21 mouse cellular contexts compared by ENCODE assay signal in genomic region chr16:30271223-30271761, GRCm38 (mm10). TPM values are rescaled to one million over a fixed set of nuclear protein-coding genes. Genes with fewer than 3 reads are reported as not detected.
DNase-seq lines count a peak whose midpoint lies in the region; ATAC-seq and TF ChIP-seq lines count a peak whose summit lies in the region.
"Had no signal": no experiment of that assay in that cellular context is flagged by ENCODE, and none has a peak within 500 bp of the region (broad histone marks: within the 10 kb centered on the region; RNA-seq: fewer than 3 reads in every experiment).

No protein-coding gene starts in this region.

- TF ChIP-seq CTCF in lung, embryonic 14.5 days (IDR thresholded peaks at IDR 0.05; ENCODE audit: low read depth), result no peak

- no peak for ATAC-seq in lung, embryonic 14.5 days (ENCODE audit: insufficient read depth)

- no peaks in the 10 kb centered on the region for H3K36me3 ChIP-seq in lung, embryonic 14.5 days (ENCODE audit: insufficient read depth)
- H3K36me3 ChIP-seq in limb, embryonic 10.5 days, result no peaks in the 10 kb centered on the region
- H3K36me3 ChIP-seq: neural tube, embryonic 15.5 days had no signal

- H3K9ac ChIP-seq in lung, embryonic 14.5 days, result no peak overlapping the region
- H3K9ac ChIP-seq: neural tube, embryonic 15.5 days had no signal

- WGBS in lung, embryonic 14.5 days, result 53% methylated on average over 8 of the region's 8 CpGs
- 53% methylated on average over 8 of the region's 8 CpGs for WGBS in limb, embryonic 10.5 days

- no peaks in the 10 kb centered on the region for H3K9me3 ChIP-seq in lung, embryonic 14.5 days (ENCODE audit: low read depth, low read length)
- no peaks in the 10 kb centered on the region for H3K9me3 ChIP-seq in limb, embryonic 10.5 days (replicated peaks)
- H3K9me3 ChIP-seq: neural tube, embryonic 15.5 days had no signal

- no peak overlapping the region for H3K4me2 ChIP-seq in lung, embryonic 14.5 days
- H3K4me2 ChIP-seq: neural tube, embryonic 15.5 days had no signal

- H3K27ac ChIP-seq in lung, embryonic 14.5 days (ENCODE audit: low read depth), result peak overlapping the region; percentile 15; the same call in 1 of the 2 replicates
- peak overlapping the region; percentile 14; the same call in 1 of the 2 replicates for H3K27ac ChIP-seq in limb, embryonic 10.5 days

- H3K4me1 ChIP-seq in lung, embryonic 14.5 days (ENCODE audit: insufficient read depth), result peaks cover 3% of the 10 kb centered on the region; the same call in 1 of the 2 replicates
- peaks cover 26% of the 10 kb centered on the region for H3K4me1 ChIP-seq in limb, embryonic 10.5 days

- intact Hi-C loops in gastrocnemius, postnatal 36 days (cut with DNase I), result no loop called here

- DNase-seq in embryo, embryonic 11 days, result peak; percentile 45
- no peak for DNase-seq in embryo, embryonic 10 days (ENCODE audit: low spot score)
- no peak for DNase-seq in lung, embryonic 14.5 days
- no peak for DNase-seq in lung, postnatal 4 days
- no peak for DNase-seq in limb, embryonic 10.5 days (ENCODE audit: low spot score)
- DNase-seq in cerebellum, postnatal 36 days, result no peak
- no peak for DNase-seq in left cerebral cortex, adult 8-10 months (ENCODE audit: low spot score in 2 of 2)
- DNase-seq in gastrocnemius, postnatal 36 days, result no peak
- DNase-seq: adrenal gland, adult 8-10 months; cerebellum, adult 9-10 months; heart, adult 18-20 months; kidney, adult 11 months; kidney, postnatal 36 days; lung, postnatal 10 days had no signal

- no peaks in the 10 kb centered on the region for H3K27me3 ChIP-seq in lung, embryonic 14.5 days (ENCODE audit: insufficient read depth, low read length)
- H3K27me3 ChIP-seq in limb, embryonic 10.5 days (ENCODE audit: low read depth, poor library complexity, severe bottlenecking), result 0 out of 2 replicates have a peak, but pooled peaks cover 5% of the 10 kb centered on the region
- H3K27me3 ChIP-seq: neural tube, embryonic 15.5 days had no signal

- no peak overlapping the region for H3K4me3 ChIP-seq in lung, embryonic 14.5 days (ENCODE audit: low read depth, low read length)
- H3K4me3 ChIP-seq in limb, embryonic 10.5 days, result no peak overlapping the region
- H3K4me3 ChIP-seq: erythroblast, embryonic 14.5 days; neural tube, embryonic 15.5 days had no signal

RNA-seq across cellular contexts. Expression of gene Cpn2, which starts 4.0 kb away (rescaled TPM):
- polyA plus RNA-seq in lung, embryonic 14.5 days (2014; fragmentation: Nextera tagmentation; extraction: Ambion mirVana), result not detected in 2 replicates
- not detected in 2 replicates for polyA plus RNA-seq in limb, embryonic 10.5 days (2016; fragmentation: Nextera tagmentation; extraction: Ambion mirVana)
- not detected for total RNA-seq in left cerebral cortex, adult 8-10 months (2022)
- total RNA-seq in gastrocnemius, postnatal 36 days (2021), result not detected
- total RNA-seq: hematopoietic stem cell, adult 5-6 weeks; monocyte, adult 5-6 weeks had no signal
- polyA plus RNA-seq: neural tube, embryonic 15.5 days; spleen, adult 2 months; thymus, postnatal 0 days had no signal

RNA-seq across cellular contexts. Expression of gene Lrrc15, which starts 11.8 kb away (rescaled TPM):
- polyA plus RNA-seq in lung, embryonic 14.5 days (2014; fragmentation: Nextera tagmentation; extraction: Ambion mirVana), result 0.54 and 0.79 TPM in 2 replicates
- 0.23 and 0.68 TPM in 2 replicates for polyA plus RNA-seq in limb, embryonic 10.5 days (2016; fragmentation: Nextera tagmentation; extraction: Ambion mirVana)
- not detected for total RNA-seq in left cerebral cortex, adult 8-10 months (2022)
- total RNA-seq in gastrocnemius, postnatal 36 days (2021), result under 1 TPM; 0.10 to 0.17 TPM
- total RNA-seq: hematopoietic stem cell, adult 5-6 weeks; liver, adult 2 months; monocyte, adult 5-6 weeks had no signal
- polyA plus RNA-seq: erythroblast, embryonic 14.5 days; liver, adult 2 months; spleen, adult 2 months had no signal

RNA-seq across cellular contexts. Expression of gene Gp5, which starts 39.3 kb away (rescaled TPM):
- polyA plus RNA-seq in lung, embryonic 14.5 days (2014; fragmentation: Nextera tagmentation; extraction: Ambion mirVana), result 2.4 and 3.1 TPM in 2 replicates
- polyA plus RNA-seq in limb, embryonic 10.5 days (2016; fragmentation: Nextera tagmentation; extraction: Ambion mirVana), result 1.5 and 1.7 TPM in 2 replicates
- total RNA-seq in left cerebral cortex, adult 8-10 months (2022), result 1 to 10 TPM in 1 of 4 experiments, under 1 TPM in 3; 0.74 to 1.6 (median 0.90) TPM
- not detected for total RNA-seq in gastrocnemius, postnatal 36 days (2021)
